1 mouse cellular context compared by ENCODE assay signal in the genomic region with DNA sequence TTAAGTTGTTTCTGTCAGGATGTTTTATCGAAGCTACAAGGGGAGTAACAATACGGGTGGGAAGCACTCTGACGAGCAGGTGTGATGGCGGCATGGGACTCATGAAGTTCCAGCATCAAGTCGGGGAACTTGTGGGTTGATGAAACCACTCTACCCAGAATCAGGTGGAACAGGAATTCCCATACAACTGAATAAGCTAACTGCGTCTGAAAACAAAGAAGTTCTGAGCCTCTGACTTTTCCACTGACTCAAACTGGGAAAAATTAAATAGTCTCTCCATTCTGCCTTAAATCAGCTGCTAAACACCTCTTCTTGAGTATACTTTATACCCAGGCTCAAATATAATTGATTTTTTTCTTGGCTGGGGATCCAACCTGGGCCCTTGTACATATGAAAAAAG.
TF ChIP-seq lines count a peak whose summit lies in the region.

No protein-coding gene starts in this region.

TF ChIP-seq in CH12.LX, 34 proteins besides CTCF, POLR2A, EP300 and RAD21 (continued from another document):
- TF ChIP-seq JUN (IDR thresholded peaks at IDR 0.05; ENCODE audit: insufficient read depth, low read depth, low read length) (no peak), TBP (conservative IDR thresholded peaks at IDR 0.05; ENCODE audit: low read depth, low read length) (no peak), SIN3A (IDR thresholded peaks at IDR 0.05; ENCODE audit: low read length) (no peak)
TF ChIP-seq in CH12.LX: peak in this region for 5.
